Mouse (Mus musculus): ENCODE data around the gene Vmn1r5. TPM values are rescaled to one million over a fixed set of nuclear protein-coding genes. Genes with fewer than 3 reads are reported as not detected.

Gene Vmn1r5
- polyA plus RNA-seq, 1 experiment from 2014 or later, result not detected

Other genes starting within 250 kb of the Vmn1r5 start
- 31.0 and 33.7 TPM in 2 replicates for gene Kbtbd2, start 172.5 kb upstream of the Vmn1r5 start, polyA plus RNA-seq (2015; fragmentation: Nextera tagmentation; extraction: Ambion mirVana)
- gene Fkbp9, start 138.2 kb upstream of the Vmn1r5 start, polyA plus RNA-seq (2015; fragmentation: Nextera tagmentation; extraction: Ambion mirVana), result 31.9 and 33.3 TPM in 2 replicates
- 163 and 169 TPM in 2 replicates for gene Nt5c3, start 46.3 kb upstream of the Vmn1r5 start, polyA plus RNA-seq (2015; fragmentation: Nextera tagmentation; extraction: Ambion mirVana)
- gene Vmn1r4, start 46.3 kb upstream of the Vmn1r5 start, polyA plus RNA-seq (2015; fragmentation: Nextera tagmentation; extraction: Ambion mirVana), result 0.50 and 0.61 TPM in 2 replicates
- not detected in 2 replicates for gene Vmn1r6, start 27.0 kb downstream of the Vmn1r5 start, polyA plus RNA-seq (2015; fragmentation: Nextera tagmentation; extraction: Ambion mirVana)
- not detected in 2 replicates for gene Vmn1r7, start 55.1 kb downstream of the Vmn1r5 start, polyA plus RNA-seq (2015; fragmentation: Nextera tagmentation; extraction: Ambion mirVana)
- gene Vmn1r8, start 62.0 kb downstream of the Vmn1r5 start, polyA plus RNA-seq (2015; fragmentation: Nextera tagmentation; extraction: Ambion mirVana), result not detected in 2 replicates
- not detected in 2 replicates for gene Vmn1r9, start 96.5 kb downstream of the Vmn1r5 start, polyA plus RNA-seq (2015; fragmentation: Nextera tagmentation; extraction: Ambion mirVana)
- gene Vmn1r10, start 139.2 kb downstream of the Vmn1r5 start, polyA plus RNA-seq (2015; fragmentation: Nextera tagmentation; extraction: Ambion mirVana), result not detected in 2 replicates
- not detected in 2 replicates for gene Vmn1r11, start 163.2 kb downstream of the Vmn1r5 start, polyA plus RNA-seq (2015; fragmentation: Nextera tagmentation; extraction: Ambion mirVana)
- gene Vmn1r12, start 186.6 kb downstream of the Vmn1r5 start, polyA plus RNA-seq (2015; fragmentation: Nextera tagmentation; extraction: Ambion mirVana), result not detected in 2 replicates
- gene Vmn1r13, start 233.0 kb downstream of the Vmn1r5 start, polyA plus RNA-seq (2015; fragmentation: Nextera tagmentation; extraction: Ambion mirVana), result not detected in 2 replicates